Mouse (Mus musculus) heart, adult 18-20 months (tissue): ENCODE measurements around the gene Dapp1. TPM values are rescaled to one million over a fixed set of nuclear protein-coding genes. Genes with fewer than 3 reads are reported as not detected.
A peak's percentile ranks its signal among the peaks of the same experiment; 100 is the strongest.
"Not testable (repeated sequence)": the region's sequence is repeated elsewhere in the genome, so short reads cannot be mapped to it uniquely, and the experiment has no call there.

Source experiments
- DNase-seq, 2 experiments: peaks; one replicate each; pipeline ENCODE4 v3.0.0; 2021 to 2022; ENCODE audit warnings: mixed read lengths in 1 of 2
- total RNA-seq, 2 experiments: library from RNA; stranded (reverse); gene quantifications; 2 replicates each; pipeline ENCODE4 v1.2.3; 2021

Gene Dapp1
- total RNA-seq, 2 experiments from 2014 or later, result 5.4 to 9.7 TPM

DNA sequence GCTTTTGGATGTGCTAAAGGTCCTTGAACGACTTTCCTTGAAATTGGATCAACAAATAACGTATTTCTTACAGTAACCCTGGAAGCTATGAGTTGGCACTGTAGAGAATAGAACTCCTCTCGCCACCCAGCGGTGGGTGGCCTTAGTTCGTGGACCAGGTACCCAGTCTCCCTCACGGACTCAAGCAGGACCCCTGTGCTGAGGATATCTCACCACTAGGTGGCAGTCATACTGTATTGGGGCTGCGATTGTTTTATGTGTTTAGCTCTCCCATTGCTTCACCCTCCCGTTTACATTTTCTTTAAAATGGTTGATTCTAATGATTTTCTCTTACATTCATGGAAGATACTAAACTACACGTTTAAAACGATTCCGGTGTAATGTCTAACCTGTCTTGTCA lies 9.8 kb upstream of the Dapp1 start:
- peak; percentile 88 to 92 for DNase-seq

DNA sequence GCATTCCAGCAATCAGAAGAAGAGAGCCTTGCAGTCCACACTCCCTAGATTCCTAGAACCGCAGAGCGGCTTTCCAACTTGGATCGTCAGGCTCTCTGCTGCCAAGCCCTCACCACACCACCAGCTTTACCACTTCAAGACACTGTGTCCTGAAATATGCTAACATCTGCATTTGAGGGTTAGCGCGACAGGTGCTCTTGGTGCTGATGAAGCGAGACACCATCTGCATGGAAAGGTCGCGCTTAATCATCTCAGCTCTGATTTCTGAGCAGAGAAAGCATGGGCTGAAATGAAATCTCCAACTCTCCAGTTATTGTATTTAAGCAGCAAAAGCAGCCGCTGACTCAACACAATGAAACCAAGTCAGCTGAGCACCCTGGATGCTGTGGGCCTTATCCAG lies 8.1 kb upstream of the Dapp1 start:
- DNase-seq, result no peak

DNA sequence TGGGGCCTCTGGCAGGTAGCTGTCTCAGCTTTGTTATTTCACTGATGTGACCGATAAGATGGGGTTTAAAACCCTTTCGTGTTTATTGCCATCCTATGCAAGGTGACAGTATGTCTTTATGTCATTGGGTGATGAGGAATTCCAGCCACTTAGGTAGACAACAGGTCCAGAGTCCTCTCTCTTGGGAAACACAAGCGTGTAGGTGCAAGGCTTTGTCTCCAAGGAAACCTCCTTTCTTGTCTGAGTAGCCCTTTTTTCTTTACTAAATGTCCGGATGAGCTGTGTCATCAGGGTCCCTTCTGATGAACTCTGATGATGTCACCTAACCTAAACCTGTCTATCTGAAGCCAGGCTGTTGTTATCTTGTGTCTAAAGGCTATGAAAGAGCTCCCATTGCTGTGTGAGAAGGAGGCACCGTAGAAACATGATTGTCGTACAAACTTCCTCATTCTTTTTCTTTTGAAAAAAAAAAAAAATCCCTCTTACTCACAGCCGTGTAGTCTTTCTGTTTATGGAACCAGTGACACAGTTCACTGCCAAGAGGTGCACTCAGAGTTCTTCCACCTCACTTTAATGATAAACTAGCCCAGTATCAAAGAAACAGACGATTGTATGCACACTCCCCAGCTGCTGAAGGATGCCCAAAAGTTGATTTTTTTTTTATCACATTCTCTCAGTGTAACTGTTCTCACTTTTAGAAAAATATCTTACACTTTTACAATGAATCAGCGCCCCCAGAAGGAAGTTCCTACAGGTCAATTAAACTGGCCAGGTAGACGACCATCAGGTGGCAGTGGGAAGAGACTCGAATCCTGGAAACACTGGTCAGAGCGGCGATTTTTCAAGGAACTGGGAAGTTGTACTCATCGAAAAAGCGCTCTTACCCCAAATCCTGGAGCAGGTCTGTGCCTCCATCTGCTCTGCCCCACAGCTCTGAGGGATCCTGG lies 637 bp downstream of the Dapp1 start:
- DNase-seq, result peak in 1 of 2 experiments; percentile 17

DNA sequence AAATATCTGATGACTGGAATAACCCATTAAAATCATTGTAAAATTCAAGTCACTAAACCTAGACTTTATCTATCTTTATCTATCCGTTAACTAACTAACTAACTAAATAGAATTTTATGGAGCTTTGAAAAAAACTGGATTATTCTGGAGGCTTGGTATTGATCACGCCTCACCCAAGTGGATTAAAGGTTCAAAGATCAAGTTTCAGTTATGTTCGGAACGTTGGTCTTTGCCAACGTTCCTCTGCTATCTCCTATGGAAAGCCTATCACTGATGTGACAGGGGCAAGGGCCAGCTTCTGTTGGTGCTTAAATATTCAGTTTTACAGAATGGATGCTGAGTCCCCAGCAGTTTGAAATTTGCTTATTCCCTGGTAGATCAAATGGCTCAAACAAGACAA lies 3.1 kb downstream of the Dapp1 start:
- no peak for DNase-seq

DNA sequence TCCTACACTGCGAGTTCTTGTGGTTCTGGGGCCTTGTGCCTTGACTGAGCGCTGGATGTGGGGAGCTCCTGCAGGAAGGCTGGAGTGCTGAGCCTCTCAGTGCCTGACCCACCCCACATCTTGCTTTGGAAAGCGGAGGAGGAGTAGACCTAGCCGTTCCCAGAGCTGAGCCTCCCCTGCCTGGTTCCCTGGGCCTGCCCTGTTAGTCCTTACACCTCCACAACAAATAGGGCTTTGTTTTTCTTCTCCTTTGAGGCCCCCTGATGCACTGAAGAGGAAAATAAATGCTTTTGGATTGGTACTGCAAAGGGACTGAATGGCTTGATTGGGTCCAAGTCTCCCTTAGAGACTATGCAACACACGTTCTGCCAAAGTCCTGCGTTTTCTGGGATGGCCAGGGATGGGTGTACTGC lies 3.7 kb downstream of the Dapp1 start:
- DNase-seq, result no peak

DNA sequence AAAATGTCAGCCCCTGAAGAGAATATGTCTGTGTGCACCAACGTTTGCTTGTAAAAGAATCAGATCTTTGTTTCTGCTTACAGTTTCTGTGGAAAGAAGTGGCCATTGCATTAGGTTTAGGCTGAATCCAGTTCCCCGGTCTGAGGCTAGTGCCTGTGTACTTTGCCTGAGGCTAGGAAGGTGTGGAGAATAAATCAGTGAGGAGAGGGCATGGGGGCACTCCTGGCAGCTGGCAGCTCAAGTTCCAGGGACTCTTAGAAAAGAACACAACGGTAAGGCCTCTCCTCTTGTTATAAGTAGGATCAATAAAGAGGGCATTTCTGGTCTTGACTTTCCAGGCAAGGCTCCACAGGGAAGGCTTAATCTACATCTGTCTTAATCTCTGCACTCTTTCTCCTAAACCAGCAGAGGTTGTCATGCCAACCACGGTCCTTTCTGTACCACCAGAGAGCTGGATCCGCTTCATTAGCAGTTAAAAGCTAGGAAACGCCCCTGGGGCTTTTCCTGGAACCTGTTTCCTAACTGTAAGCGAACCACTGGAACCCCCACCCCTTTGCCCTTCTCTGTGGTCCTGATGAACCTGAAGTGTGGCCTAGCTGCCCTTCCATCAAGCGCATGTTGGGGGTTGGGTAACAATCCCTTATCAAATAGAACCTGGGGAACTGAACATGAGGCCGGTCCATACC lies 4.3 kb downstream of the Dapp1 start:
- DNase-seq, result no peak

DNA sequence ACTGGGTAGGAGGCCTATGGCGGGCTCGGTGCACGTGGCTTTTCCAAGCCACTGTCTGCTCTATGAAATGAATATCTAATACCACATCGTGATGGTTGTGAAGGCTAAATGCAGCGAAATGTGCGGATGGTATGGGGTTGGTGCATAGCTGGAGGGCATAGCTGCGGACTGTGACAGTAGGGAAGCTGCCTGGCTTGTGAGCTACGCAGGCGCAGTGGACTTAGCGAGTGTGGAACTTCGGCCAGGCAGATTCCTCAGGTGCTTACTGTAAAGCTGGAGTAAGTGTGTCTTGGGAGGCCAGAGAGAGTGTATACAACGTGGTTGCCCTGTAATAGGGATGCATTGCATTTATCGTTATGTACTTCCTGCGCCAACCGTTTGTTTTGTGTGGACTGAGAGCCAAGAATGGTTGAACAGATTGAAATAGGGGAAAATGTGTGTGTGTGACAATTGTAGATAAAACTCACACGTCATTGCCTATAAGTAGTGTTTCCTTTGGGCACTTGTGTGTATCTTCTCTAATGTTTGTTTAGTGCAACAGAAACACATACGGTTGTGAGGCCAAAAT lies 5.4 kb downstream of the Dapp1 start:
- DNase-seq, result no peak

DNA sequence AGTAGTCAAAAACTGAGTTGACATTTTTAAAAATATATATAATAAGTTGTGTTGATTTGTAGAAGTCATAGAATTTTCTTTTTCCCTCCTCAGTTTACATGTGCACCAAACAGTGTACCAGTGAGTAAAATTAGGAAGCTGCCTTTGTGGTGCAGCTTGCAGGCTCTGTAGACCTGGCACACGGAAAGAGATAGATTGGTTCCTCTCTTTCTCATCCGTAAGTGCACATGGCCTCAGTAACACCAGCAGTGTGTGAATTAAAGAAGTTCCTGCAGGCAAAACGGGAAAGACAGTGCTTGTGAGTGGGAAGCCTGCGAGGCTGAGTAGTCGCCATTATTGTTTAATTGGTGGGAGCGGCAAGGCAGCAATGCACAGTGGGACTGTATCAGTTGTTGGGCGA lies 5.9 kb downstream of the Dapp1 start:
- no peak for DNase-seq

DNA sequence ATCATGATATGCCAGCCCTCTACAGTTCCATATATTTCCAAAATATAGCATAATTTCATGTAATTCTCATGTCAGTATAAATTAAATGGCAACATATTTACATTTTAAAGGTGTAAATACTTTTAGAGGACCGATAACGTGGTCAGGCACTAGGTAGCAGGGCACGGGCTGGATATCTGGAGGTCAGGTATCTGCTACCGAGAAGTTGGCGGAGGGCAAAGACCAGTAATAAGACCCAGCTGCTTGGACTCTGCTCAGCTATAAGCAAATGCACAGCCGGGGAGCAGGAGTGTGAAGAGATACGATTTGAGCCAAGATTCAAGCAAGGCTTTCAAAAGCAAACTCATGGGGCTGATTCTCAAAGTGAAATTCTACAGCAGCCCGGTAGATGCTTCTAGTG lies 7.0 kb downstream of the Dapp1 start:
- no peak for DNase-seq

DNA sequence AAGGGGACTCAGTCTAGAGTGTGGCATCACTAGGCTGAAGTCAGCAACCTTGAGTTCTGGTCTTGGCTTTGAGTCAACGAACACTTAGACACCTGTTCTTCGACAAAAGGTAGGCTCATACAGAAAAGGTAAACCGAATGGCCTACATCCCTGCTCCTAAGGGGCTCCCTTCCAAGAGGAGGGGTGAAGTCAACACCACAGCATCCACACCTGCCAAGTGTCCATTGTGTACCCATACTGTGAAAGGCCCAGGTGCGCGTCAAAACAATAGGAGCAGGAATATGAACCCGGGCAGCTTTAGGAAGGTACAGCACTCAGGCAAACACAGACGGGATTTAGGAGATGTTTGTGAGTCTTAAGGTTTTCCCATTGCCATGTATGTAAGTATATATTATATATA lies 8.4 kb downstream of the Dapp1 start:
- no peak for DNase-seq

DNA sequence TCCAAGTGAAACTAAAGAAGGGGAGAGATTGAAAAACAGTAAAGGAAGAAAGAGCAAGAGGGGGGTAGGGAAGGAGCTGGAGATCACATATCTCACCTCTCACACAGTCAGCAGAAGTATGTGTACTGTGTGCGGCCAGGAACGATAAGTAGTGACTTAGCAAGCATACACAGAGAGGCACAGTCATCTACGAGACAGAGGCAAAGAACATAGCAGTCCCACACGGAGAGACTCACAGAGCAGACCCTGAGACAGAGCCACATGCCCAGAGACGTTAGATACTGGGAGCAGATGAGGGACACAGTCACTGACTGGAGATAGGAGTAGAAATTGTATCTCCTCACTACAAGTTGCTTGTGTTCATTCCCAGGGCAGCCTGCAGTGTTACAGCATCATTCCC lies 9.1 kb downstream of the Dapp1 start:
- DNase-seq, result no peak

DNA sequence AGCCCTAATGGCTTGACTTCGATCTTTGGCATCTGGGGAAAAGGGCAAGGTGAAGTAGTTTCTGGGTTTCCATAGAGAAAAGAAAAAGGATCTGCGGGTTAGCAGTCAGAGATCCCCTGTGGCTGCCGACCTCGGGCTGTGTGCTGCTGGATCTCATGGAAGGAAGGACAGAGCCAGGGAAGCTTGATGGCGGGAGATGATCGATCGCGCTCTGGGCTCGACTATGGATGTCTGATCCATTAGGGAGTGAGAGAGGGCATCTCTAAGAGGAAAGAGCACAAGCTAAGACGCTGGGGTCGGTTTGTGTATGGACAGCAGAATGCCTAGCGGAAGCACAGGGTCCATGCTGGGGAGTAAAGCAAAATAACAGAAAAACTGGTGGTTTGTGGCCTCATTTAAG lies 11.4 kb downstream of the Dapp1 start:
- DNase-seq, result no peak

DNA sequence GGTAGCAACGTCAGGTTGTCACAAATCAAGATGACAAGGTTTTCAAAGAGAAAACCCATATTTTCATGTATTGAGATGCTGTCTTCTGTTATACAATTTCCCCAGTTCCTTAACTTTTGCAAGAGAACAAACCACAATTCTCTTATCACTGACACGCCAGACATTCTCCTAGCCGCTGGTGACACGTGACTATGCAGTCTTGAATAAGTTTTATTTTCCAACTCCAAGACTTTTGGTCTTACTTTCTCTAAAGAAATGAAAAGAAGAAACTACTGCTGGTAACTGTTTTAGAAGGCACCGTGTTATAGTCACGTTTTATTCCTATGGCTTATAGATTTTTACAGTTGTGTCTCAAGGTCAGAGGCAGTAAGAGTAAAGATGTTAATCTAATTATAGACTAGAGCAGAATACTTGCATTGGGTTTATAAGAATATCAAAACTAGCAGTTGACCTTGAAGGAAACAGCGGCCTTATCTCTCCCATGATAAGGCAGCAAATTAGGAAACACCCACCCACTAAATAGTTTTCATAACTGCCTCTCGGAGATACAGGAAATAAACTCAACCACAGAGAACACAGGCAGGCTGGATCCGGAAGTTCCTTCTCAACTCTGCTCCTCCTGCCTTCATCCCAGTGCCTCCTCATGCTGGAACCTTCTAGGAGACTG lies 12.4 kb downstream of the Dapp1 start:
- DNase-seq, result peak in 1 of 2 experiments; percentile 48

DNA sequence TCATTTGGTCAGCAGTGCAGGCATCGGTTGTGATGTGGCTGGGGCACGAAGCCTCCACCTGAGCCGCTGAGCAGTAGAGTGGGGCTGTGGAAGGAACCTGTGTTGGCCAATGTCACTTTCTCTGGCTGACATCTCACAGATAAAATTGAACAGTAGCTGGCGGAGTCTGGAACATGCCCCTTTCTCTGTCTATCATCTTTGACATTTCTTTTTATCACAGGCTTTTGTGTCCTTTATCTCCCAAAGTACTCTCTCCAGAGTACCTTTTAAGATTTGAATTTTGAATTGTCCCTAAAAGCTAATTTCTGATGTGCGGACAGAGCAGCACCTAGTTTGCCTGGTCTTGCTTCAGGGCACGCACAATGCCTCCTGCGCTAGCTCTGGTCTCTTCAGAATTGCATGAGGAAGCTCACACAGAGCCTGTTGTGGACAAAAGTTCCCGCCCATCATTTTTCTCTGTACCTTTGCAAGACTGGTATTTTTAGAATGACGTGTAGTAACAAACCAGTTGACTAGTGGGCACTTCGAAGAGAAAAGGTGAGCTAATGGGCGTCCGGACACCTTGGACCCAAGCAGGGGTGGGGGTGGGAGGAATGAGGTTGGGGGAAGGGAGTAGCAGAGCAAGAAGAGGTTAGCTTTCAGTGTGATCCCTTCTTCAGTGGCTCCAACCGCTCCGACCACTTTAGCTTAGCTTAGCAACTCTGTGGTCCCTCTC lies 13.1 kb downstream of the Dapp1 start:
- no peak for DNase-seq

DNA sequence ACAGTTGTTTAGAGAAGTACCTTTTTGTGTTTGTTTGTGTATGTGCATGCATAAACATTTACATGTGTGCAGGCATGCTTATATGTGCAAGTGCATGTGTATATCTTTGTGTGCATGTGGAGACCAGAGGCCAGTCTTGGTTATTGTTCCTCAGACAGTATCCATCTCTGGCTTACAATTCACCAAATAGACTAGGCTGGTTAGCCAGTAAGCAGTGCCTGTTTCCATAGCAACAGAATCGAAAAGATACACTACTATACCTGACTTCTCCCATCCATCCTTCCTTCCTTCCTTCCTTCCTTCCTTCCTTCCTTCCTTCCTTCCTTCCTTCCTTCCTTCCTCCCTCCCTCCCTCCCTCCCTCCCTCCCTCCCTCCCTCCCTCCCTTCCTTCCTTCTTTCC lies 17.3 kb downstream of the Dapp1 start:
- DNase-seq, result not testable (repeated sequence)

DNA sequence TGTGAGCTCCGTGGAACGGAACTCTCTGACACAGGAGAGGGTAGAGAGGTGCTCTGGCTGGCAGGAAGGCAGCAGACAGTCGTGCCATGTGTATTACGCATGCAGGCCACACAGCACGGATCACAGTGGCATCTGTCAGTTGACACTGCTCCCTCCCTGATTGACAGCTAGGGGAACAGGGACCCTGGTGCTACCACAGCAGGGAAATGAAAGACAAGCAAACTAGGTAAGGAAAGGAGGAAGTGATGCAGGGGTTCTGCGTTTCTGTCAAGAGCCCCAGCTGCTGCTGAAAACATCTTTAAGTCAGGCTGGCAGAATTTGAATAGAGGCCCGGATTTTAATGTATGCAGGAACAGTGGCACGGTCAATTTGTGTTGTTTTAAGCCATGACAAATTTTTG lies 17.8 kb downstream of the Dapp1 start:
- DNase-seq, result no peak

DNA sequence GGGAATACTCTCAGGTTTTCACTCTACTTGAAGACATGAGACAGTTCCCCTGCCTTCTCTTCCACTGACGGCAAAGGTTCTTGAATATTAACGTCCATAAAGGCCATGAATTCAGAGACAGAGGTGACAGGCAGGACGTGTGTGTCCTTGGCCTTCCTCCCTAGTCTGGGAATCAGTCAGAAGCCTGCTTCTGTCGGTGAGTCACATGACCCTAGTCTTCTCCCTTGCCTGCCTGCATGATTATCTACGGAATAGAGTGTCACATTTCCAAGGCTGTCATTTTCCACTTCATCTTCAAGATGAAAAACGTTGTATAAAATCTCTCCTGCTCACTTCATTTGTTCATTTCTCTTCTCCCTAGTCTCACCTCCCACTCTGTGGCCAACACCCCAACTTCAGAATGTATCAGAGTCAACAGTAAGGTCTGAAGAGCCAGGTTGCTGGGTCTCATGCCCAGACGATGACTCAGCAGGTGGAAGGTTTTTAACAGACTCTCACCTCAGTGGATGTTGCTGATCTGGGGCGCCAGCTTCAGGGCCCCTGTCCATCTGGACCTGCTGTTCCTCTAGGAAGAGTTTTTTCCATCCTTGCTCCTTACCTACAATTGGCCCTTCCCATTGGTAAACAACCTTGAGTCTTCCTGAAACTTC lies 19.5 kb downstream of the Dapp1 start:
- peak in 1 of 2 experiments; percentile 14 for DNase-seq

DNA sequence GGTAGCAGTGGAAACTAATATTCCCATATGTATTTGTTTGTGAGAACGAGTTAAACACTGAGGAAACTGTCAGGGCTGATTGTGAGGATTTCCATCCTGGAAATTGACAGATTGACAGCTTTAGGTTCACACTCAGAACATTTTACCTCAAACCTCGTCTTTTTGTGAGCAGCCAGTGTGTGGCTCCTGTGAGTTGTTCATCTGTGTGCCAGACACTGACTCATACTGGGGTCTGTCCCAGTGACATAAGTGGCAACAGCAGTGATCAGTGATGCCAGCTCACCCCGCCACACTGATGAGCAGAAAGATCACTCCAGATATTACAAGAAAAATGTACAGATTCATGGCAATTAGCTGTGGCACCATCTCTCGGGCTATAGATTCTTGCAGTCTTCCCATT lies 21.9 kb downstream of the Dapp1 start:
- no peak for DNase-seq

DNA sequence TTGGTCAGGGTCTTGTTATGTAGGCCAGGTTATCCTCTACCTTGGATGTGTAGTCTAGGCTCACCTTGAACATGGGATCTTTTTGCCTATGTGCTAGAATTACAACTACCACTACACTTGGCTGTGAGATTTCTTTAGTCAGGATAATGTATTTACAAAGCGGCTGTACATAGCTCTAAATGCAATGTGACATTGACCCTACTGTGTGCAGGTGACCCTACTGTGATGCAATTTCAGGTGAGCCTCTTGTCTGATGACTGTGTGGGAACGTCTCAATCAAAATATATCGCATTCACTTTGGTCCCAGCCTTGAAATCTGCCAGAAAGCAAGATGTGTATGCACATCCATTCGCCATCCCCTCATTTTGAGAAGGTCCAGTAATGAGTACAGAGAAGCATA lies 23.0 kb downstream of the Dapp1 start:
- no peak for DNase-seq

DNA sequence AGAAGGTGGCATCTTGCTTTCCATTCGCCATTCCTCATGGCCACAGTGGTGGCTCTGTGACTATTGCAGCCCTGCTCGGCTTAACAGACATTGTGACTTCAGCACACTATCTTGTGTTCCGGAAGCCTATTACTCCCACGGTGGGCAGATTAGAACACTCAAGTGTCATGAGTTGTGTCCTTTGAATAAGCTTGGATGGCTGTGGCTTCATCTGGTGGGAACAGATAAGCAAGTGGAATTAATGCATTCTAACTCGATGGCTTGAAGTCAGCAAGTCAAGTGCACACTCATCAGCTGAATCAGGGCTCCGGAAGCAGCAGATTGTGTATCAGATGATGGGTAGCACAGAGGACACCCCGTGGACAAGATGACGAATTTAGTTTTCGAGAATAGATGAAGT lies 23.5 kb downstream of the Dapp1 start:
- no peak for DNase-seq

DNA sequence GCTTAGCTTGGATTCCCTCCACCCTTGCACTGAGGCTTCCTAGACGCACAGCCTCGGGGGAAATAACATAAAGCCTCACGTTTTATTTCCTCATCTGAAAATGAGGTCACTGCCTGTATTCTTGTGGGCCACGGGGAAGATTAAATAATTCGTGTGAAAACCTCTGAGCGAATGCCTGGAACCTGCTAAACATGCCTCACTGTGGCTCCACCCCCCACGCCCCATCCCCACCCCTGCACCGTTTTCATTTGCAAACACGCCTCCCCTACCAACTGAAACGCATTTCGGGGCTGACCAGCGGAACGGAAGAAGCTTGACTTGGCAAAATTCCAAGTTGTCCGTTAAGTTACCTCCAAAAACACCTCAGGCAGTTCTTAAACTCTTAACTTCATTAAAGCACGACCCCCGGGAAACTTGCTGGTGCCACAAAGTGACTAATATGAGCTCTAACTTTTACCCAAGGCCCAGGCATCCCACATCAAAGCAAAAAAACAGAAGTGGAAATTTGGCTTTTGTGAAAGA lies 25.7 kb downstream of the Dapp1 start:
- no peak for DNase-seq
